Mouse (Mus musculus) embryonic facial prominence, embryonic 12.5 days (tissue): ENCODE data around the gene Ccdc69. TPM values are rescaled to one million over a fixed set of nuclear protein-coding genes. Genes with fewer than 3 reads are reported as not detected.
"Not testable (repeated sequence)": the region's sequence is repeated elsewhere in the genome, so short reads cannot be mapped to it uniquely, and the experiment has no call there.

Source experiments
- ATAC-seq: fragments of 200-750 bp; cut with Nextera tagmentation; 2 replicates; pipeline ENCODE4 v1.8.0; 2017; ENCODE audit not compliant: insufficient number of reproducible peaks, insufficient read depth, low FRiP score, low TSS enrichment
- H3K27ac ChIP-seq: fragments of 300-500 bp; sonication (generic); 2 replicates; pipeline ENCODE4 v1.5.1; 2016; ENCODE audit warnings: mild to moderate bottlenecking
- H3K27me3 ChIP-seq: fragments of 300-500 bp; sonication (generic); 2 replicates; pipeline ENCODE4 v1.6.1; 2016; ENCODE audit warnings: mild to moderate bottlenecking, moderate library complexity
- H3K36me3 ChIP-seq: fragments of 300-500 bp; sonication (generic); 2 replicates; pipeline ENCODE4 v1.6.1; 2016; ENCODE audit warnings: mild to moderate bottlenecking
- H3K4me1 ChIP-seq: fragments of 300-500 bp; sonication (generic); 2 replicates; pipeline ENCODE4 v1.6.1; 2016
- H3K4me2 ChIP-seq: fragments of 300-500 bp; sonication (generic); replicated peaks from 2 replicates; pipeline ENCODE4 v1.6.1; 2016; ENCODE audit warnings: mild to moderate bottlenecking, moderate library complexity
- H3K4me3 ChIP-seq: fragments of 300-500 bp; sonication (generic); 2 replicates; pipeline ENCODE4 v1.5.1; 2016; ENCODE audit warnings: mild to moderate bottlenecking
- H3K9ac ChIP-seq: fragments of 300-500 bp; sonication (generic); 2 replicates; pipeline ENCODE4 v1.6.1; 2016; ENCODE audit warnings: mild to moderate bottlenecking, moderate library complexity
- H3K9me3 ChIP-seq: fragments of 300-500 bp; sonication (generic); 2 replicates; pipeline ENCODE4 v1.6.1; 2016; ENCODE audit warnings: mild to moderate bottlenecking, moderate library complexity
- WGBS: fragments of 180-500 bp; shearing (Covaris S2); methylation state at CpG from one replicate; pipeline ENCODE4 v1.1.7; 2016; 5-methylcytosine and 5-hydroxymethylcytosine counted together
- polyA plus RNA-seq: library from polyadenylated mRNA; unstranded; fragments of >200 nt; fragmentation: Nextera tagmentation; extraction: Ambion mirVana; gene quantifications from 2 replicates; pipeline ENCODE4 v1.2.1, GENCODE M21; 2016

Gene Ccdc69
- polyA plus RNA-seq, 1 experiment from 2014 or later = 0.67 TPM

- H3K27ac ChIP-seq, ATAC-seq, H3K4me2 ChIP-seq, H3K9me3 ChIP-seq, H3K9ac ChIP-seq, H3K4me3 ChIP-seq, H3K4me1 ChIP-seq, H3K27me3 ChIP-seq, H3K36me3 ChIP-seq: not testable (repeated sequence)
- WGBS = 84% methylated on average over 4 of the region's 4 CpGs
Observed at GRCm38 (mm10) chr11:55096296-55096695, 18.4 kb upstream of the Ccdc69 start.

- H3K9ac ChIP-seq = no peak overlapping the region
- ATAC-seq = no peak
- H3K4me3 ChIP-seq = no peak overlapping the region
- WGBS = 81% methylated on average over 7 of the region's 7 CpGs
- no peak overlapping the region for H3K4me2 ChIP-seq
- no peaks in the 10 kb centered on the region for H3K9me3 ChIP-seq
- no peaks in the 10 kb centered on the region for H3K36me3 ChIP-seq
- no peak overlapping the region for H3K27ac ChIP-seq
- no peaks in the 10 kb centered on the region for H3K27me3 ChIP-seq
- 0 out of 2 replicates have a peak, but pooled peaks cover 3% of the 10 kb centered on the region for H3K4me1 ChIP-seq
Observed at GRCm38 (mm10) chr11:55093096-55093495, 15.2 kb upstream of the Ccdc69 start.

GRCm38 (mm10) chr11:55089892-55090291 is 12.0 kb upstream of the Ccdc69 start:
- Histone ChIP-seq H3K4me2 (no peak overlapping the region), H3K27me3 (0 out of 2 replicates have a peak, but pooled peaks cover 4% of the 10 kb centered on the region), H3K4me3 (no peak overlapping the region), H3K27ac (no peak overlapping the region), H3K9me3 (no peaks in the 10 kb centered on the region), H3K36me3 (no peaks in the 10 kb centered on the region), H3K9ac (no peak overlapping the region), H3K4me1 (no peaks in the 10 kb centered on the region)
- no peak for ATAC-seq
- 66% methylated on average over 2 of the region's 2 CpGs for WGBS

GRCm38 (mm10) chr11:55087006-55087405 is 9.1 kb upstream of the Ccdc69 start:
- WGBS = 5% methylated on average over 10 of the region's 10 CpGs
- Histone ChIP-seq H3K4me2 (no peak overlapping the region), H3K4me3 (no peak overlapping the region), H3K4me1 (no peaks in the 10 kb centered on the region), H3K9ac (no peak overlapping the region), H3K27ac (no peak overlapping the region), H3K9me3 (no peaks in the 10 kb centered on the region), H3K27me3 (0 out of 2 replicates have a peak, but pooled peaks cover 4% of the 10 kb centered on the region), H3K36me3 (no peaks in the 10 kb centered on the region)
- ATAC-seq = no peak

GRCm38 (mm10) chr11:55085396-55085795 is 7.5 kb upstream of the Ccdc69 start:
- 0 out of 2 replicates have a peak, but pooled peaks cover 4% of the 10 kb centered on the region for H3K27me3 ChIP-seq
- no peaks in the 10 kb centered on the region for H3K36me3 ChIP-seq
- H3K27ac ChIP-seq = no peak overlapping the region
- no peaks in the 10 kb centered on the region for H3K9me3 ChIP-seq
- no peak overlapping the region for H3K9ac ChIP-seq
- no peak overlapping the region for H3K4me3 ChIP-seq
- ATAC-seq = no peak
- WGBS = 56% methylated on average over 5 of the region's 5 CpGs
- H3K4me1 ChIP-seq = no peaks in the 10 kb centered on the region
- no peak overlapping the region for H3K4me2 ChIP-seq

- 70% methylated on average over 4 of the region's 4 CpGs for WGBS
Observed at GRCm38 (mm10) chr11:55084629-55085028, 6.7 kb upstream of the Ccdc69 start.

GRCm38 (mm10) chr11:55081206-55081605 is 3.3 kb upstream of the Ccdc69 start:
- Histone ChIP-seq H3K4me2 (no peak overlapping the region), H3K4me1 (peaks cover 11% of the 10 kb centered on the region; the same call in 1 of the 2 replicates), H3K9ac (no peak overlapping the region), H3K4me3 (no peak overlapping the region), H3K27ac (no peak overlapping the region), H3K36me3 (no peaks in the 10 kb centered on the region), H3K9me3 (no peaks in the 10 kb centered on the region), H3K27me3 (0 out of 2 replicates have a peak, but pooled peaks cover 9% of the 10 kb centered on the region)
- ATAC-seq = no peak
- 86% methylated on average over 9 of the region's 9 CpGs for WGBS

More at GRCm38 (mm10) chr11:55084629-55085028, 6.7 kb upstream of the Ccdc69 start:
- Histone ChIP-seq H3K27ac (no peak overlapping the region), H3K9ac (no peak overlapping the region), H3K4me2 (no peak overlapping the region), H3K36me3 (no peaks in the 10 kb centered on the region), H3K27me3 (0 out of 2 replicates have a peak, but pooled peaks cover 4% of the 10 kb centered on the region), H3K4me1 (no peaks in the 10 kb centered on the region), H3K4me3 (no peak overlapping the region), H3K9me3 (no peaks in the 10 kb centered on the region)
- no peak for ATAC-seq

GRCm38 (mm10) chr11:55079180-55079579 is 1.2 kb upstream of the Ccdc69 start:
- Histone ChIP-seq H3K4me1 (peaks cover 11% of the 10 kb centered on the region; the same call in 1 of the 2 replicates), H3K4me2 (no peak overlapping the region), H3K4me3 (no peak overlapping the region), H3K27ac (no peak overlapping the region), H3K9me3 (no peaks in the 10 kb centered on the region), H3K9ac (no peak overlapping the region), H3K27me3 (0 out of 2 replicates have a peak, but pooled peaks cover 9% of the 10 kb centered on the region), H3K36me3 (no peaks in the 10 kb centered on the region)
- no peak for ATAC-seq
- 82% methylated on average over 4 of the region's 4 CpGs for WGBS

GRCm38 (mm10) chr11:55078502-55078901 is 571 bp upstream of the Ccdc69 start:
- Histone ChIP-seq H3K9me3 (no peaks in the 10 kb centered on the region), H3K4me1 (peaks cover 11% of the 10 kb centered on the region; the same call in 1 of the 2 replicates), H3K36me3 (no peaks in the 10 kb centered on the region), H3K9ac (no peak overlapping the region), H3K4me2 (peak overlapping the region; percentile 95; the same call in 1 of the 2 replicates), H3K27ac (no peak overlapping the region), H3K27me3 (0 out of 2 replicates have a peak, but pooled peaks cover 9% of the 10 kb centered on the region), H3K4me3 (no peak overlapping the region)
- 46% methylated on average over 3 of the region's 3 CpGs for WGBS
- no peak for ATAC-seq

- ATAC-seq = no peak
- H3K36me3 ChIP-seq = no peaks in the 10 kb centered on the region
- no peak overlapping the region for H3K27ac ChIP-seq
- no peak overlapping the region for H3K4me3 ChIP-seq
- no peak overlapping the region for H3K4me2 ChIP-seq
- no peak overlapping the region for H3K9ac ChIP-seq
- H3K9me3 ChIP-seq = no peaks in the 10 kb centered on the region
- WGBS = 82% methylated on average over 5 of the region's 5 CpGs
- H3K27me3 ChIP-seq = 0 out of 2 replicates have a peak, but pooled peaks cover 9% of the 10 kb centered on the region
- peaks cover 11% of the 10 kb centered on the region; the same call in 1 of the 2 replicates for H3K4me1 ChIP-seq
Observed at GRCm38 (mm10) chr11:55076234-55076633, 1.7 kb downstream of the Ccdc69 start.

GRCm38 (mm10) chr11:55075602-55076001 is 2.3 kb downstream of the Ccdc69 start:
- no peak overlapping the region for H3K9ac ChIP-seq
- ATAC-seq = no peak
- H3K4me1 ChIP-seq = peaks cover 11% of the 10 kb centered on the region; the same call in 1 of the 2 replicates
- H3K9me3 ChIP-seq = no peaks in the 10 kb centered on the region
- no peak overlapping the region for H3K27ac ChIP-seq
- H3K4me2 ChIP-seq = no peak overlapping the region
- H3K27me3 ChIP-seq = 0 out of 2 replicates have a peak, but pooled peaks cover 9% of the 10 kb centered on the region
- H3K4me3 ChIP-seq = no peak overlapping the region
- WGBS = 73% methylated on average over 2 of the region's 2 CpGs
- no peaks in the 10 kb centered on the region for H3K36me3 ChIP-seq

- no peak overlapping the region for H3K9ac ChIP-seq
- no peak overlapping the region for H3K27ac ChIP-seq
- H3K4me3 ChIP-seq = no peak overlapping the region
- H3K4me2 ChIP-seq = no peak overlapping the region
- peaks cover 11% of the 10 kb centered on the region; the same call in 1 of the 2 replicates for H3K4me1 ChIP-seq
- no peak for ATAC-seq
- 58% methylated on average over 10 of the region's 10 CpGs for WGBS
- H3K36me3 ChIP-seq = no peaks in the 10 kb centered on the region
- 0 out of 2 replicates have a peak, but pooled peaks cover 5% of the 10 kb centered on the region for H3K27me3 ChIP-seq
- H3K9me3 ChIP-seq = no peaks in the 10 kb centered on the region
Observed at GRCm38 (mm10) chr11:55073191-55073590, 4.7 kb downstream of the Ccdc69 start.
